Mouse (Mus musculus) megakaryocyte progenitor cell, adult 5-6 weeks (primary cell): Measurements from ENCODE around the gene Carns1. TPM values are rescaled to one million over a fixed set of nuclear protein-coding genes. Genes with fewer than 3 reads are reported as not detected.

Experiments
- ATAC-seq: replicated peaks from 2 replicates; pipeline ENCODE4 v1.8.0; 2016; ENCODE audit warnings: mild to moderate bottlenecking, moderate TSS enrichment, inconsistent platforms; ENCODE audit not compliant: poor library complexity
- total RNA-seq, 2 experiments: library from RNA; stranded (forward) in 1 of 2; stranded (reverse) in 1 of 2; fragments of 157-497, 149-512 nt in 1 of 2; fragments of 200-1000 nt in 1 of 2; gene quantifications; 2 replicates each; pipeline versions ENCODE4 v1.2.3 to v1.2.4; 2015 to 2017

Gene Carns1
- total RNA-seq, 2 experiments from 2014 or later: 1.0 to 2.4 TPM

- ATAC-seq: no peak
Observed at GRCm38 (mm10) chr19:4151898-4152297, 23.4 kb downstream of the Carns1 start.

DNA sequence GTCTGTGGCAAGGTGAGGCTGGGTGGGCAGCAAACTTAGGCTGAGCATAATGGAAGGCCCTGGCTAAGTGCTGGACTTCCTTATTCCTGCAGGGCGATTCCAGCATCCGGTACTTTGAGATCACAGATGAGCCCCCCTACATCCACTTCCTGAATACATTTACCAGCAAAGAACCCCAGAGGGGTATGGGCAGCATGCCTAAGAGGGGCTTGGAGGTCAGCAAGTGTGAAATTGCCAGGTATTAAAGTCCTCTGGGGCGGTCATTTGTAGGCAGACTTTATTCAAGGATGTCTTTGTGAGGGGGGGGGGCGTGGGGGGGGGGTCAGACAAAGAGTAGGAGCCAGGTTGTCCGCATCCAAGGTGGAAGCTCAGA, 23.8 kb downstream of the Carns1 start:
- no peak for ATAC-seq

DNA sequence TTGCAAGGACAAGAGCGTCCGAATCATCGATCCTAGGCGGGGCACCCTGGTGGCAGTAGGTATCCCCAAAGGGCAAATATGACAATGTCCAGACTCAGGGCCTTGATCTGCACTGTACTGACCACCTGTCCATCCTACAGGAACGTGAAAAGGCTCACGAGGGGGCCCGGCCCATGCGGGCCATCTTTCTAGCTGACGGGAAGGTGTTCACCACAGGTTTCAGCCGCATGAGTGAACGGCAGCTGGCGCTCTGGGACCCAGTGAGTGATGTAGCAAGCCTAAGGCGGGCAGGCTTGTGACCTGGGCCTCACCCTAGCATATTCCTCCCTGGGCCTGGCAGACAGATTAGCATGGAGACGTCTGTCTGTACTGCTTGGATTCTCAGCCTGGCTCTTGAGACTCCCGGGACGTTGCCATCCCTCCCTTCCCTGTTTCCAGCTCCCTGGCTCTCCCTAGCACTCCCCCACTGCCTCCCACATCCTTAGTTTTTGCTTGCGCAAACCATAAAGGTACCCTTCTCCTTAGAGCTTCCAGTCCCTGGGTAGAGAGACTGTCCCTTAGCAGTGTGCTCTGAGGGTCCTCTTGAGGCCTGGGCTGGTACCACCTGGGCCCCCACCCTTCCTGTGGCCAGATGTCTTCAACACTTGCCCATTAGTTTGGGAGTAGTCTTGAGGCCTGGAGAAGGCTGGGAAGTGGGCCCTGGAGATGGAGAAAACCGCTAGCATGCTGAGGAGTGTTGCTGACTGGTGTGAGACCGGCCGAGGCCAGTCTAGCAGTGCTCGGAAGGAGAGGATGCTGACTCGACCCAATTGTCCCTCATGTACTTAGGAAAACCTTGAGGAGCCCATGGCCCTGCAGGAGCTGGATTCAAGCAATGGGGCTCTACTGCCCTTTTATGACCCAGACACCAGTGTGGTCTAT, 24.5 kb downstream of the Carns1 start:
- ATAC-seq: no peak

DNA sequence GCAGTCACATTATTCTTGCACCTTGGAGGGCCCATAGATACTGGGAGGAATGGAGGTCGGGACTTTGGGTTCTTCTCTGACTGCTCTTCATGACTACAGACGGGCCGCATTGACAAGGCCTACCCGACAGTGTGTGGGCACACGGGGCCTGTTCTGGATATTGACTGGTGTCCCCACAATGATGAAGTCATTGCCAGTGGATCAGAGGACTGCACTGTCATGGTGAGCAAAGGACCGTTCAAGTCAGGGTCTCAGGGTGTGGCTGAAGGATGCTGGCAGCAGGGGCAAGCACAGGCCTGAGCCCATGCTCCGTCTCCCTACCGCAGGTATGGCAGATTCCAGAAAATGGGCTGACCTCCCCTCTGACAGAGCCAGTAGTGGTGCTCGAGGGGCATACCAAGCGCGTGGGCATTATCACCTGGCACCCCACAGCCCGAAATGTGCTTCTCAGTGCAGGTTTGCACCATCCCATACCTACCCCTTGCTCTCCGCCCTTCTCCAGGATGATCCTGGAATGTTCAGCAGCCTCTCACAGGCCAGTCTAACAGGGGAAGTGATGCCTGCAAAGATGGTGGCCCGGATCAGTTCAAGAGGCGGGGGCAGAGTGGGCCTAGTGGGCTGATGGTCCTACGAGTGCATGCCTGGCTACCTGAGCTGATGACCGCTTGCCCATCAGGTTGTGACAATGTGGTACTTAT, 25.4 kb downstream of the Carns1 start:
- no peak for ATAC-seq

GRCm38 (mm10) chr19:4149283-4149682, 26.0 kb downstream of the Carns1 start:
- no peak for ATAC-seq

- ATAC-seq: no peak
Observed at GRCm38 (mm10) chr19:4148819-4149218, 26.5 kb downstream of the Carns1 start.

GRCm38 (mm10) chr19:4148491-4148806, 26.8 kb downstream of the Carns1 start, which contains the start of gene Coro1b:
Gene Coro1b, plus strand, starts transcription at chr19:4148619.
- peak; percentile 91 for ATAC-seq

GRCm38 (mm10) chr19:4147782-4148490, 27.3 kb downstream of the Carns1 start:
- ATAC-seq: no peak

DNA sequence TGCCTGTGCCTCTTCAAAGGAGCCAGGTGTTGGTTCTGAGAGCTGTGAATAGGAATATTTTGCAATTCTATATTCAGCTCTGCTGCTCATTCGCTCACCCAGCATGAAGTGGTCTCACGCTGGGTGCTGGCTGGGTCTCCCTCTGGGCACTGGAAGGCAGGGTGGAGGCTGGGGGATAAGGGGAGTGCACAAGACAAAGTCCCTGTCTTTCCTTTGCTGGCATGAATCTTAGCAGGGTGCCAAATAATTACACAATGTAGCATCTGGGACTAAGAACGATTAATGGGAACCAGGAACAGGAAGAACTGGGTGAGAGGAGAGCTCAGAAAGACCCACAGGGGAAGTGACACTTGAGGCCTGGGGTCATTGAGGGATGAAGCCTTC, 28.3 kb downstream of the Carns1 start:
- ATAC-seq: peak; percentile 24; the same call in 1 of the 2 replicates

DNA sequence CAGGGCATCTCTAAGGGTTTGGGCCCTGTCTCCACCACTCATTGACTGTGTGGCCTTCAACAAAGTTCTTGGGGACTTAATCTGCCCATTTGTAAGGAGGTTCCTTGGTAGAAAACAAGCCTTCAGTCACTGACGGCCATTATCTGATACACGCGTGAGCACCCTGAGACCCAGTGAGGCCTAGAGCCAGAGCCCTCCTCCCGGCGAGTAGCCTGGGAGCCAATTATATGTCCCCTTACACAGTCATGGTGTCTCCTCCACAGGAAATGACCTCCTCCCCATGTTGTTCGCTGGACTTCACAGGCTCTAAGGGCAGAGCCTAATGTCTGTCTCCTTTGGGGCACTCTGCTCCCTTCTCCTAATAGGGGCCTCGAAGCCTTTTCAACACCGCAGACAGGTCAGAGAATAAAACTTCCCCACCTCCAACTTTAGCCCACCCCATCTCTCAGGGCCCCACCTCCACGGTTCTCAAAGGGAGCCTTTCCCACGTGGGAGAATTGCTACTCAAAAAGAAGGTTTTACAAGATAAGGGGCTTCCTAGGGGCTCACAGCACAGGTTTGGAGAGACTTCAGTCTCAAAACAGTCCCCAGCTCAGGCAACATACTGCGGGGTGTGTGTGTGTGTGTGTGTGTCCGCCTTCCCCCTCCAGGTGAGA, 28.8 kb downstream of the Carns1 start:
- no peak for ATAC-seq

DNA sequence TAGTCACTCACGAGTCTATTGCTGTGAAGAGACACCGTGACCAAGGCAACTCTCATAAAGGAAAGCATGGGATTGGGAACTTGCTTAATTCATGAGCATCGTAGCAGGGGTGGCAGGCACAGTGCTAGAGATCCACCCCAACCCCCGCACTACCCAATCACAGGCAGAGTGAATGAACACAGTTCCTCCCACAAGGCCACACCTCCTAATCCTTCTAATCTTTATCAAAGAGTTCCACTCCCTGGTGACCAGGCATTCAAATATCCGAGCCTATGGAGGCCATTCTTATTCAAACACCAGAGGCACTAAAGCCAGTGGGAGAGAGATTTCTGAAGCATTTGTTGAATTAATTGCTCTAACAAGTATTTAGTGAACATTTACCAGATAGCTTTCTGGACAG, 29.3 kb downstream of the Carns1 start:
- no peak for ATAC-seq

DNA sequence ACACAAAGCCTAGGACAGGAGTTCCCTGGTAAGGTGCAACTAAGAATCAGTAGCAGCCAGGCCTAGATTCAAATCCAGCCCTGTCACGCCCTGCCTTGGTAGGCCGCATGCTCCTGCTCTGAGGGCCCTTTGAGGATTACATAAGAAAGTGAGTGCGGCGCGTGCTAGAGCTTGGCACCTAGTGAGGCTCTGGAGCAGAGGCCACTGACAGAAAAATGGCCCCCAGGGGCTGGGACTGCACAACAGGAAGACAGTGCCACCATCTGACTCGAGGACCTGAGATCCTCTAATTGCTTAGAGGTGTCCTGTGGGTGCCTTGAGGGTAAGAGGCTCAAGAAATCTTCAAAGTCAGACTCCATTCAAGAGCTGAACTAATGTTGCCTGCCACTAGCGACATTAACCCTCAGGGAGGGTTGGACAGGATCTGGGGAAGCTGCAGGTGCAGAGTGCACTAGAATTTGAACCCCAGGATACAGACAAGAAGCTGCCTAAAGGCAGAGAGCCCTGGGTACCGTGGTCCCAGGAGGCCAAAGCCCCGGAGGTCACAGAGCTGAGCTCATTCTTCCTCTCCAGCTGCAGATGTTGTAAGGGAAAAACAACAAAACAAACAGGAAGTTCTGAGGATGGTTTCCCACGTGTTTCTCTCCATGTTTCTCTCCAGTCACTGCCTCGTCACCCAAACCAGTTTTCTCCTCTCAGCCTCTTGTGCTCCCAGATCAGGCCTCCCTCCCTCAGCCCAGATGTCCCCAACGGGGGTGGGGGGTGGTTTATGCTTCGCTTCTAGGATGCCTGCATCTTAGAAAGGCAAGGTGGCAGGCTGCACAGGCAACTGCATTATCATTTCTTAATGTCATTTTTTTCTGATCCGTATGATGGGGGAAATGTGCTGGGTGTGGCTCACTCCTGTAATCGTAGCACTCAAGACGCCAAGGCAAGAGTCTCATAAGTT, 30.5 kb downstream of the Carns1 start:
- no peak for ATAC-seq

GRCm38 (mm10) chr19:4143759-4144268, 31.5 kb downstream of the Carns1 start, which contains the start of gene Cabp4:
Gene Cabp4, minus strand, starts transcription at chr19:4144033.
- no peak for ATAC-seq

DNA sequence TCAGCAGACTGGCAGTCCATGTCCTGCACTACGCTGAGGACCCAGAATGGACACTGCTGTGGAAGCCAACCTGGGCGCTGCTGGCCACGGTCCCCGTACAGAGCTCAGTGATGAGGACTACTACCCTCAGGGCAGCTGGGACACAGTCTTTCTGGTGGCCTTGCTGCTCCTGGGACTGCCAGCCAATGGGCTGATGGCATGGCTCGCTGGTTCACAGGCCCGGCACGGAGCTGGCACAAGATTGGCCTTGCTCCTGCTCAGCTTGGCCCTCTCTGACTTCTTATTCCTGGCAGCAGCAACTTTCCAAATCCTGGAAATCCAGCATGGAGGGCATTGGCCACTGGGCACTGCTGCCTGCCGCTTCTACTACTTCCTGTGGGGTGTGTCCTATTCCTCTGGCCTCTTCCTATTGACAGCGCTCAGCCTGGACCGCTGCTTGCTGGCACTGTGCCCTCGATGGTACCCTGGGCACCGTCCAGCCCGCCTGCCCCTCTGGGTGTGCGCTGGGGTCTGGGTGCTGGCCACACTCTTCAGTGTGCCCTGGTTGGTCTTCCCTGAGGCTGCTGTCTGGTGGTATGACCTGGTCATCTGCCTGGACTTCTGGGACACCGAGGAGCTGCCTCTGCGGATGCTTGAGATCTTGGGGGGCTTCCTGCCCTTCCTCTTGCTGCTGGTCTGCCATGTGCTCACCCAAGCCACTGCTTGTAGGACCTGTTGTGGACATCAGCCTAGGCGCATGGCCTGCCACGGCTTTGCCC, 32.7 kb downstream of the Carns1 start:
- no peak for ATAC-seq

DNA sequence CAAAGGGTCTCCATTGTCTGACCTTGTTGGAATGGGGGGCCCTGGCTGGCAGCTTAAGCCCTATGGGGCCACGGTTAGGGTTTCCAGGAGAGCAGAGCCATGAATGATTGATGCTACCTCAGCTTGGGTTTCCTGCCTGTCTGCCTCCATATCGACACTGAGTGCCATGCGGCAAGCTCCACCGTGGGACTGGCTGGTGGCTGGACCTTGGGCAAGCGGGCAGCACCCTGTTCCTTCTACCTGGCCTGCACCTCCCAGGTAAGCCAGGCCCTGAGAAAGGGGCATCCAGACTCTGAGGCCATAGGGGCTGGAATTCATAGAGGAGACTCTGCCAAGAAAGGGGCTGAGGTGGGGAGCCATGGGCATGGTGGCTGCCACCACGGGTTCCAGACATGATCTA, 35.1 kb downstream of the Carns1 start:
- ATAC-seq: no peak

DNA sequence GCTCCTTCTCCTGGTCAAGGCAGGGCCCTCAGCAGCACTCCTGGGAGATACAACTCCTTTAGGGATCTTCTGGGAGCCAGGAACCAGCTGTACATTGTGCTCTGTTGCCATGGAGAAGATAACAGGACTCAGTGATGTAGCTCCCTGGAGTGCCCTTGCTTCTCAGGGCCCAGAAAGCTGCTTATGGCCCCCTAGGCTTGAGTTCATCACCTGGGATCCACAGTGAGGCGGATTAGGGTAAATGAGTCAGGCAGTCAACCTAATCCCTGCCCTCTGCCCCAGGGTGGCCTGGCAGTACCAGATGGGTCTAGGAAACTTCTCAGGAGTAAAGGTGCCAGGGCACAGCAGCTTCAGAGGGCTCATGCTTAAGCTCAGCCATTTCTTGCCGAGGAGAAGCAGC, 35.8 kb downstream of the Carns1 start, which contains the start of gene Gpr152:
Gene Gpr152, plus strand, starts transcription at position 342 of the 400 bp plus-strand sequence.
- ATAC-seq: no peak

- no peak for ATAC-seq
Observed at GRCm38 (mm10) chr19:4137913-4138312, 37.4 kb downstream of the Carns1 start.

GRCm38 (mm10) chr19:4136463-4136862, 38.8 kb downstream of the Carns1 start:
- ATAC-seq: peak; percentile 64

DNA sequence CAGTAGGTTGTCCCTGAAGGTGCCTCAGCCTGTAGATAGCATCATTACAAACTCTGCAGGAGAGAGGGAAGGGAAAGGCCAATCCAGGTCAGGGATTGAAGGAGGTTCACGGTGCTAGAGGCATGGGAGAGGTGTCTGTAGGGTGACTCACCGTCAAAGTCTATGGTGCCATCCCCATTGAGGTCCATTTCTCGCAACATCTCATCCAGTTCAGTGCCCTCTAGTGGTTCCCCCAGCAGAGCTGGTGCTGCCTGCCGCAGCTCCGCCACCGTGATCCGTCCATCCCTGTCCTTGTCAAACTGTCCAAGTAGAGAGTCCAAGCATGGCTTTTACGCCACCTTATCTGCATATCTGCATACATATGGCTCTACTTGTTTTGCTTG, 39.3 kb downstream of the Carns1 start:
- peak; percentile 83 for ATAC-seq
